Mouse (Mus musculus): ENCODE measurements at regions not wholly inside any gene's neighbourhood (a gene's known extent, or its start where the extent isn't known, plus 50 kb on each side); places are given as distances from the start of the nearest gene placed in this dataset.
A peak's percentile ranks its signal among the peaks of the same experiment; 100 is the strongest.

GRCm38 (mm10) chr14:106824100-106824706, 718.2 kb downstream of the Trim52 start:
- no peak for DNase-seq (ENCODE audit: low spot score in 2 of 2)

DNA sequence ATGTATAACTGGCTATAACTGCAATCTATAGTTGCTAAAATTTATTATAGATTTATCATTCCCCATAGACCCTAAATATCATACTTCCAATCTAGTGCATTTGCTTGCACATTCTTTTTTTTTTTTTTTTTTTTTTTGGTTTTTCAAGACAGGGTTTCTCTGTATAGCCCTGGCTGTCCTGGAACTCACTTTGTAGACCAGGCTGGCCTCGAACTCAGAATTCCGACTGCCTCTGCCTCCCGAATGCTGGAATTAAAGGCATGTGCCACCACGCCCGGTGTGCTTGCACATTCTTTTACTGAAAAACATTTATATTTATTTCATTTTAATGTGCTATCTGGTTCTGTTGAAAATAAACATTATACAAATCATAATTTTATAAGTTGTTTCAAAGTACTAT, 729.7 kb downstream of the Trim52 start:
- no peak for DNase-seq (ENCODE audit: low spot score in 2 of 2)

DNA sequence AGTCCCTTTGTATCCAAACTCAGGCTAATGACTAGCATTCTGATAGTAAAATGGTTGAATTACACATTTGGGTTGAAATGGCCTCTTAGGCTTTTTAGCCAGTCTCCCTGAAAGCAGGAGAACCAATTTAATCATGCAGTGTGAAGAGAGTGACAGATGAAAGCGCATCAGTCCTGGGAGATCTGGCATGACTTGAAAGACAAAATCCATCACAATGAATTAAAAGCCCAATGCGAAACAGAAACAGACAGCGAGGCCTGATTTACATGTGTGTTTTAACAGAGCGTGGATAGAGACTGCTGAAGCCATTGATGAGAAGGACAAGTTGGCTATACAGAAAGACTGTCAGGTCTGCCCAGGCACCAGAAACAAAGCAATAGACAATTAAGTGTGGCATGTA, 730.2 kb downstream of the Trim52 start:
- DNase-seq (ENCODE audit: low spot score in 2 of 2): peak in 1 of 2 experiments; percentile 18

Data from layer of hippocampus, postnatal 10 days (tissue).